16 mouse cellular contexts compared by ENCODE assay signal in the genomic region with DNA sequence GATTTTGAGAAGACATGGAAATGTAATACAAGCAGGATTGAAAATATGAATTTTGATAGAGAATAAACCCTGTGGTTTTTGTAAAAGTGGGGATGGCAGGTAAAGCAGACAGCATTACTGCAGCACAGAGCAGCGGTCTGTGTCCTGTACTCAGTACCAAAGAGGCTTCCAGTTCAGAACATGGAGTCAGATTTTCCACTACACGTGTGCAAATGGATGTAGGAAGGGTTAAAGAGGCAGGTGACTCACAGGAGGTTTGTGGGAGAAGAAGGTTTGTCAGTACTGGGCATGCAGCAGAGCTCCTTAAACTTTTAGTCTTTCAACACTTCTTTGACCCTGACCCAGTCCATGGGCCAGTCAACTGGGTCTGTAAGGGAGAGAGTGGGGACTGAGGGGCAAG.
DNase-seq lines count a peak whose midpoint lies in the region; TF ChIP-seq lines count a peak whose summit lies in the region.
"Had no signal": no experiment of that assay in that cellular context is flagged by ENCODE, and none has a peak within 500 bp of the region (broad histone marks: within the 10 kb centered on the region; RNA-seq: fewer than 3 reads in every experiment).

No protein-coding gene starts in this region.

- no peak overlapping the region for H3K4me2 ChIP-seq in CH12.LX (ENCODE audit: insufficient read depth, low read depth, poor library complexity, severe bottlenecking)

- no peak overlapping the region for H3K27ac ChIP-seq in CH12.LX (ENCODE audit: insufficient read depth, low read depth)
- no peak overlapping the region for H3K27ac ChIP-seq in hindbrain, embryonic 10.5 days

- intact Hi-C loops in heart, postnatal 25 days (cut with DNase I), result no loop called here

- H3K4me1 ChIP-seq in CH12.LX (ENCODE audit: control insufficient read depth in 1 of 2, insufficient read depth in 2 of 2), result 0 out of 4 replicates have a peak, but pooled peaks cover 0 to 3% of the 10 kb centered on the region in 2 experiments
- H3K4me1 ChIP-seq in hindbrain, embryonic 10.5 days (replicated peaks), result no peaks in the 10 kb centered on the region

- no peak for TF ChIP-seq RAD21 in CH12.LX (IDR thresholded peaks at IDR 0.05; ENCODE audit: low read depth, low read length)

- DNase-seq in heart, adult 11 months, result peak; percentile 42
- DNase-seq in heart, postnatal 25 days (ENCODE audit: low spot score), result no peak
- DNase-seq in CH12.LX (ENCODE audit: extremely low read depth), result peak; percentile 32
- no peak for DNase-seq in hindbrain, embryonic 10.5 days (ENCODE audit: low spot score)
- DNase-seq: adrenal gland, adult 2 months; adrenal gland, adult 8-10 months; adrenal gland, postnatal 10 days; adrenal gland, postnatal 14 days; adrenal gland, postnatal 25 days; adrenal gland, postnatal 36 days; B cell, adult 2 months; cerebellum, adult 11 months; cerebellum, adult 11-12 months; cerebellum, adult 18-20 months had no signal

- no peaks in the 10 kb centered on the region for H3K36me3 ChIP-seq in CH12.LX (replicated peaks in 1 of 2; ENCODE audit: control insufficient read depth in 1 of 2, insufficient read depth in 1 of 2, low read length in 1 of 2)
- H3K36me3 ChIP-seq in hindbrain, embryonic 10.5 days, result no peaks in the 10 kb centered on the region
- H3K36me3 ChIP-seq: G1E had no signal

- dilution Hi-C loops in CH12.LX (cut with MboI; ENCODE audit: extremely low pct_ligation_motif_present, extremely low pct_unique_long_range_greater_than_20kb, low sequenced_read_pairs), result no loop called here

- H3K79me2 ChIP-seq in CH12.LX (replicated peaks; ENCODE audit: control insufficient read depth, extremely low read depth, insufficient read depth, poor library complexity, severe bottlenecking), result no peaks in the 10 kb centered on the region

- no peaks in the 10 kb centered on the region for H3K27me3 ChIP-seq in CH12.LX (replicated peaks)
- no peaks in the 10 kb centered on the region for H3K27me3 ChIP-seq in hindbrain, embryonic 10.5 days (ENCODE audit: insufficient read depth, poor library complexity, severe bottlenecking)
- H3K27me3 ChIP-seq: Patski had no signal

- TF ChIP-seq EP300 in CH12.LX (IDR thresholded peaks at IDR 0.05; ENCODE audit: low read length), result no peak

- WGBS in hindbrain, embryonic 10.5 days, result 89% methylated on average over 2 of the region's 2 CpGs

- H3K9me3 ChIP-seq in CH12.LX (replicated peaks; ENCODE audit: low read length), result peaks cover 5% of the 10 kb centered on the region
- H3K9me3 ChIP-seq in hindbrain, embryonic 10.5 days, result no peaks in the 10 kb centered on the region

- no peak overlapping the region for H3K4me3 ChIP-seq in CH12.LX (replicated peaks in 1 of 3; ENCODE audit: low read depth in 2 of 3, low read length in 2 of 3, poor library complexity in 1 of 3)
- H3K4me3 ChIP-seq in hindbrain, embryonic 10.5 days, result no peak overlapping the region

- TF ChIP-seq CTCF in CH12.LX (conservative IDR thresholded peaks at IDR 0.05 in 1 of 2, IDR thresholded peaks at IDR 0.05 in 1 of 2; ENCODE audit: low read depth in 2 of 2, low read length in 2 of 2), result no peak

- no peak for TF ChIP-seq POLR2A in CH12.LX (IDR thresholded peaks at IDR 0.05; ENCODE audit: low read depth, low read length)

- in situ Hi-C loops in CH12.LX (cut with MboI; ENCODE audit: low pct_ligation_motif_present, low pct_unique_long_range_greater_than_20kb, low sequenced_read_pairs), result no loop called here

- H3K9ac ChIP-seq in CH12.LX (ENCODE audit: insufficient read depth, low read depth), result no peak overlapping the region

TF ChIP-seq in CH12.LX, 34 proteins besides CTCF, POLR2A, EP300 and RAD21:
- TF ChIP-seq JUND (conservative IDR thresholded peaks at IDR 0.05; ENCODE audit: low read depth, low read length), result peak; percentile 51
- peak; percentile 60 for TF ChIP-seq BHLHE40 (IDR thresholded peaks at IDR 0.05; ENCODE audit: low read depth, low read length)
- TF ChIP-seq MAFK (IDR thresholded peaks at IDR 0.05; ENCODE audit: insufficient replicate concordance, low read length), result no peak
- TF ChIP-seq JUN (IDR thresholded peaks at IDR 0.05; ENCODE audit: insufficient read depth, low read depth, low read length), result peak; percentile 34; the same call in 1 of the 2 replicates
- TF ChIP-seq RCOR1 (conservative IDR thresholded peaks at IDR 0.05; ENCODE audit: low read depth, low read length), result no peak
- no peak for TF ChIP-seq MYC (IDR thresholded peaks at IDR 0.05; ENCODE audit: low read depth, low read length)
- no peak for TF ChIP-seq USF2 (conservative IDR thresholded peaks at IDR 0.05; ENCODE audit: low read depth, low read length)
- TF ChIP-seq IRF4 (IDR thresholded peaks at IDR 0.05; ENCODE audit: low read depth, low read length), result no peak
- no peak for TF ChIP-seq ELF1 (IDR thresholded peaks at IDR 0.05; ENCODE audit: low read depth, low read length)
- TF ChIP-seq NRF1 (IDR thresholded peaks at IDR 0.05; ENCODE audit: low read depth, low read length), result no peak
- TF ChIP-seq KAT2A (IDR thresholded peaks at IDR 0.05; ENCODE audit: insufficient replicate concordance, low read length), result no peak
- no peak for TF ChIP-seq UBTF (IDR thresholded peaks at IDR 0.05; ENCODE audit: low read depth, low read length)
- no peak for TF ChIP-seq ZKSCAN1 (IDR thresholded peaks at IDR 0.05; ENCODE audit: borderline replicate concordance, low read depth, low read length)
- no peak for TF ChIP-seq PAX5 (IDR thresholded peaks at IDR 0.05; ENCODE audit: low read length)
- TF ChIP-seq MXI1 (IDR thresholded peaks at IDR 0.05; ENCODE audit: low read depth, low read length), result no peak
- TF ChIP-seq ZNF384 (IDR thresholded peaks at IDR 0.05; ENCODE audit: low read depth, low read length), result no peak
- no peak for TF ChIP-seq NELFE (IDR thresholded peaks at IDR 0.05; ENCODE audit: low read depth, low read length)
- TF ChIP-seq POLR2AphosphoS2 (IDR thresholded peaks at IDR 0.05; ENCODE audit: low read depth, low read length), result no peak
- no peak for TF ChIP-seq GABPA (IDR thresholded peaks at IDR 0.05; ENCODE audit: insufficient replicate concordance, low read depth, low read length)
- TF ChIP-seq USF1 (IDR thresholded peaks at IDR 0.05; ENCODE audit: low read depth, low read length), result no peak
- TF ChIP-seq CHD1 (IDR thresholded peaks at IDR 0.05; ENCODE audit: low read depth, low read length), result no peak
- no peak for TF ChIP-seq TCF12 (IDR thresholded peaks at IDR 0.05; ENCODE audit: low read depth, low read length)
- TF ChIP-seq SIN3A (IDR thresholded peaks at IDR 0.05; ENCODE audit: low read length), result no peak

Comparison
In these comparisons a context has a peak if more than half of its experiments do, and no peak if none do; other contexts are left out.
1. DNase-seq: peak in heart, adult 11 months (single experiment) and CH12.LX (single experiment); none in heart, postnatal 25 days (single experiment) and hindbrain, embryonic 10.5 days (single experiment).